15 mouse cellular contexts compared by ENCODE assay signal in the genomic region with DNA sequence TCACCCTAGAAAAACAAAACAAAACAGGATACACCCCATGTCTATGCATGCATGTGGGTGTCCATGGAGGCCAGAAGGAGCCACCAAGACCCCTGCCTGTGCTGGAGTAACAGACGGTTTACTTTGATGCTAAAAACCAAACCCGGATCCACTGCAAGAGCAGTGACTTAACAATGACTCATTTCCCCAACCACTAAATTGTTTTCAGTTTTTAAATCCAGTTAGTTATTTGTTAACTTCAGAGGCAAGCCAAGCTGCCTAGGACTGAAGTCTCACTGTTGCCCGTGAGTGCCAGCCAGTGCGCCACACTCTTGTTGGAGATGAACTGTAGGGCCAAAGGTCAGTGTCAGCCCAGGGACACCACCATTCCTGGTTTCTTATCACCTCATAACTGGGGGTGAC. TPM values are rescaled to one million over a fixed set of nuclear protein-coding genes. Genes with fewer than 3 reads are reported as not detected.
A peak's percentile ranks its signal among the peaks of the same experiment; 100 is the strongest.
DNase-seq lines count a peak whose midpoint lies in the region; ATAC-seq and TF ChIP-seq lines count a peak whose summit lies in the region.
"Had no signal": no experiment of that assay in that cellular context is flagged by ENCODE, and none has a peak within 500 bp of the region (broad histone marks: within the 10 kb centered on the region; RNA-seq: fewer than 3 reads in every experiment).

No protein-coding gene starts in this region.

- peaks cover 17% of the 10 kb centered on the region for H3K4me1 ChIP-seq in liver, adult 2 months (ENCODE audit: control insufficient read depth, insufficient read depth, low read length)
- no peaks in the 10 kb centered on the region for H3K4me1 ChIP-seq in liver, embryonic 11.5 days (replicated peaks; ENCODE audit: control insufficient read depth, insufficient read depth, low read length)
- H3K4me1 ChIP-seq in kidney, embryonic 15.5 days = peaks cover 11% of the 10 kb centered on the region
- H3K4me1 ChIP-seq: embryonic facial prominence, embryonic 10.5 days; heart, embryonic 13.5 days; limb, embryonic 13.5 days had no signal

- TF ChIP-seq POLR2A in liver, adult 2 months (IDR thresholded peaks at IDR 0.05; ENCODE audit: extremely low read depth, insufficient read depth, low read length) = no peak
- no peak for TF ChIP-seq POLR2A in myocyte (IDR thresholded peaks at IDR 0.05; ENCODE audit: insufficient read length, low read depth)

- H3K27me3 ChIP-seq in liver, adult 2 months (ENCODE audit: control insufficient read depth, insufficient read depth, low read length) = no peaks in the 10 kb centered on the region
- H3K27me3 ChIP-seq in liver, embryonic 11.5 days (replicated peaks; ENCODE audit: control insufficient read depth, insufficient read depth, low read length) = no peaks in the 10 kb centered on the region
- no peaks in the 10 kb centered on the region for H3K27me3 ChIP-seq in kidney, embryonic 15.5 days
- no peaks in the 10 kb centered on the region for H3K27me3 ChIP-seq in myocyte (ENCODE audit: control insufficient read depth, insufficient read depth, insufficient read length)
- H3K27me3 ChIP-seq: heart, embryonic 13.5 days; limb, embryonic 13.5 days had no signal

- no peak overlapping the region for H3K4me2 ChIP-seq in liver, embryonic 11.5 days
- no peak overlapping the region for H3K4me2 ChIP-seq in kidney, embryonic 15.5 days
- H3K4me2 ChIP-seq in myocyte (ENCODE audit: low read depth) = peak overlapping the region; percentile 24
- H3K4me2 ChIP-seq: heart, embryonic 13.5 days; limb, embryonic 13.5 days had no signal

- H3ac ChIP-seq in myocyte (ENCODE audit: control insufficient read depth, insufficient read length) = no peak overlapping the region

- peak overlapping the region; percentile 24; the same call in 1 of the 2 replicates for H3K9ac ChIP-seq in liver, adult 2 months (ENCODE audit: low read depth, low read length)
- H3K9ac ChIP-seq in liver, embryonic 11.5 days (ENCODE audit: low read depth, low read length) = no peak overlapping the region
- H3K9ac ChIP-seq in kidney, embryonic 15.5 days = no peak overlapping the region
- H3K9ac ChIP-seq: heart, embryonic 13.5 days; limb, embryonic 13.5 days had no signal

- no peaks in the 10 kb centered on the region for H3K9me3 ChIP-seq in liver, embryonic 11.5 days (ENCODE audit: control insufficient read depth, low read length)
- no peaks in the 10 kb centered on the region for H3K9me3 ChIP-seq in kidney, embryonic 15.5 days (replicated peaks)
- H3K9me3 ChIP-seq: embryonic facial prominence, embryonic 10.5 days; limb, embryonic 13.5 days had no signal

- peak overlapping the region; percentile 27 for H3K4me3 ChIP-seq in liver, adult 2 months (ENCODE audit: insufficient read depth, low read depth, low read length)
- no peak overlapping the region for H3K4me3 ChIP-seq in liver, embryonic 11.5 days (ENCODE audit: low read depth, low read length)
- no peak overlapping the region for H3K4me3 ChIP-seq in kidney, embryonic 15.5 days (replicated peaks)
- no peak overlapping the region for H3K4me3 ChIP-seq in myocyte
- H3K4me3 ChIP-seq: embryonic facial prominence, embryonic 10.5 days; heart, embryonic 13.5 days; limb, embryonic 13.5 days had no signal

- no peak for ATAC-seq in liver, embryonic 11.5 days (replicated peaks; ENCODE audit: low FRiP score)
- 0 out of 2 replicates have a peak, but pooled peaks have one; percentile 22 for ATAC-seq in common myeloid progenitor, adult 5-6 weeks (replicated peaks; ENCODE audit: low read depth, poor library complexity, severe bottlenecking)
- no peak for ATAC-seq in kidney, embryonic 15.5 days (replicated peaks; ENCODE audit: low FRiP score)
- ATAC-seq: hindbrain, postnatal 0 days had no signal

- no peak for TF ChIP-seq CTCF in liver, adult 2 months (IDR thresholded peaks at IDR 0.05; ENCODE audit: low read depth, low read length)

- peak; percentile 98 for DNase-seq in liver, adult 2 months (ENCODE audit: extremely low read depth, low read depth, low spot score)
- no peak for DNase-seq in liver, embryonic 11.5 days (ENCODE audit: low spot score)
- no peak for DNase-seq in Muller cell, postnatal 12 days (ENCODE audit: inconsistent ontology term)
- no peak for DNase-seq in urinary bladder, adult 18-20 months (ENCODE audit: low spot score in 2 of 2)
- no peak for DNase-seq in right cerebral cortex, postnatal 14 days
- DNase-seq: B cell, adult 2 months; cerebellum, adult 2 months; layer of hippocampus, postnatal 36 days had no signal

- H3K79me2 ChIP-seq in liver, adult 2 months (ENCODE audit: control insufficient read depth, insufficient read depth, low read length) = no peaks in the 10 kb centered on the region
- no peaks in the 10 kb centered on the region for H3K79me2 ChIP-seq in myocyte (ENCODE audit: control insufficient read depth, insufficient read depth)

- no peaks in the 10 kb centered on the region for H3K36me3 ChIP-seq in liver, adult 2 months (ENCODE audit: control insufficient read depth, insufficient read depth, low read length)
- H3K36me3 ChIP-seq in liver, embryonic 11.5 days (ENCODE audit: control insufficient read depth, insufficient read depth, low read length) = no peaks in the 10 kb centered on the region
- H3K36me3 ChIP-seq in kidney, embryonic 15.5 days = no peaks in the 10 kb centered on the region
- H3K36me3 ChIP-seq in myocyte (ENCODE audit: control insufficient read depth, insufficient read depth) = no peaks in the 10 kb centered on the region
- H3K36me3 ChIP-seq: embryonic facial prominence, embryonic 10.5 days; heart, embryonic 13.5 days; limb, embryonic 13.5 days had no signal

- WGBS in liver, adult 2 months = 13% methylated on average over 4 of the region's 4 CpGs
- 66% methylated on average over 4 of the region's 4 CpGs for WGBS in liver, embryonic 11.5 days
- WGBS in kidney, embryonic 15.5 days = 63% methylated on average over 4 of the region's 4 CpGs

- H3K27ac ChIP-seq in liver, adult 2 months (replicated peaks; ENCODE audit: insufficient read depth, low read depth, low read length) = peak overlapping the region; percentile 93
- no peak overlapping the region for H3K27ac ChIP-seq in liver, embryonic 11.5 days (ENCODE audit: low read depth, low read length)
- peak overlapping the region; percentile 54 for H3K27ac ChIP-seq in kidney, embryonic 15.5 days
- H3K27ac ChIP-seq: embryonic facial prominence, embryonic 10.5 days; heart, embryonic 13.5 days; hindbrain, postnatal 0 days; limb, embryonic 13.5 days had no signal

TF ChIP-seq in myocyte, 11 proteins besides CTCF, POLR2A, EP300 and RAD21:
- no peak for TF ChIP-seq SRF (IDR thresholded peaks at IDR 0.05; ENCODE audit: control insufficient read depth, insufficient read length, low read depth)
- no peak for TF ChIP-seq MAX (IDR thresholded peaks at IDR 0.05; ENCODE audit: low read depth)
- no peak for TF ChIP-seq USF1 (IDR thresholded peaks at IDR 0.05; ENCODE audit: low read depth)
- no peak for TF ChIP-seq REST (IDR thresholded peaks at IDR 0.05; ENCODE audit: insufficient read depth, insufficient read length)
- no peak for TF ChIP-seq E2F4 (IDR thresholded peaks at IDR 0.05; ENCODE audit: insufficient read depth)
- TF ChIP-seq MYOG (IDR thresholded peaks at IDR 0.05; ENCODE audit: control insufficient read depth in 1 of 3, insufficient read depth in 1 of 3, insufficient read length in 2 of 3, low read depth in 2 of 3) = no peak

RNA-seq across cellular contexts. Expression of gene B4galnt1, which starts 14.6 kb away (rescaled TPM):
- total RNA-seq in liver, adult 2 months (2014; rRNA removed) = 21.9 and 36.3 TPM in 2 replicates
- 85.0 and 89.8 TPM in 2 replicates for polyA plus RNA-seq in liver, adult 2 months (2012; rRNA removed)
- 21.6 and 26.3 TPM in 2 replicates for polyA plus RNA-seq in liver, embryonic 11.5 days (2014; fragmentation: Nextera tagmentation; extraction: Ambion mirVana)
- 56.5 TPM in 2 replicates for total RNA-seq in common myeloid progenitor, adult 5-6 weeks (2017)
- polyA plus RNA-seq in kidney, embryonic 15.5 days (2015; fragmentation: Nextera tagmentation; extraction: Ambion mirVana) = 7.5 and 7.7 TPM in 2 replicates
- 12.4 TPM for polyA plus RNA-seq in myocyte (2012; fragmentation: generic; extraction: Trizol)

RNA-seq across cellular contexts. Expression of gene Os9, which starts 29.5 kb away (rescaled TPM):
- 130 TPM in 2 replicates for total RNA-seq in liver, adult 2 months (2014; rRNA removed)
- 128 and 130 TPM in 2 replicates for polyA plus RNA-seq in liver, adult 2 months (2012; rRNA removed)
- polyA plus RNA-seq in liver, embryonic 11.5 days (2014; fragmentation: Nextera tagmentation; extraction: Ambion mirVana) = 51.2 and 54.7 TPM in 2 replicates
- 159 TPM in 2 replicates for total RNA-seq in common myeloid progenitor, adult 5-6 weeks (2017)
- 88.1 and 94.0 TPM in 2 replicates for polyA plus RNA-seq in kidney, embryonic 15.5 days (2015; fragmentation: Nextera tagmentation; extraction: Ambion mirVana)
- polyA plus RNA-seq in myocyte (2012; fragmentation: generic; extraction: Trizol) = 67.2 TPM

RNA-seq across cellular contexts. Expression of gene Slc26a10, which starts 30.0 kb away (rescaled TPM):
- total RNA-seq in liver, adult 2 months (2014; rRNA removed) = 1.3 and 3.1 TPM in 2 replicates
- 4.1 and 5.8 TPM in 2 replicates for polyA plus RNA-seq in liver, adult 2 months (2012; rRNA removed)
- 3.6 and 5.2 TPM in 2 replicates for polyA plus RNA-seq in liver, embryonic 11.5 days (2014; fragmentation: Nextera tagmentation; extraction: Ambion mirVana)
- total RNA-seq in common myeloid progenitor, adult 5-6 weeks (2017) = 0.78 and 1.0 TPM in 2 replicates
- polyA plus RNA-seq in kidney, embryonic 15.5 days (2015; fragmentation: Nextera tagmentation; extraction: Ambion mirVana) = 3.1 and 3.3 TPM in 2 replicates
- polyA plus RNA-seq in myocyte (2012; fragmentation: generic; extraction: Trizol) = 1.3 TPM

RNA-seq across cellular contexts. Expression of gene Arhgef25, which starts 39.4 kb away (rescaled TPM):
- total RNA-seq in liver, adult 2 months (2014; rRNA removed) = 0.83 and 0.87 TPM in 2 replicates
- 0.91 and 1.4 TPM in 2 replicates for polyA plus RNA-seq in liver, adult 2 months (2012; rRNA removed)
- polyA plus RNA-seq in liver, embryonic 11.5 days (2014; fragmentation: Nextera tagmentation; extraction: Ambion mirVana) = 28.3 and 30.2 TPM in 2 replicates
- 9.7 and 16.4 TPM in 2 replicates for total RNA-seq in common myeloid progenitor, adult 5-6 weeks (2017)
- polyA plus RNA-seq in kidney, embryonic 15.5 days (2015; fragmentation: Nextera tagmentation; extraction: Ambion mirVana) = 40.6 and 52.6 TPM in 2 replicates
- 25.3 TPM for polyA plus RNA-seq in myocyte (2012; fragmentation: generic; extraction: Trizol)

RNA-seq across cellular contexts. Expression of gene Dtx3, which starts 45.1 kb away (rescaled TPM):
- total RNA-seq in liver, adult 2 months (2014; rRNA removed) = 1.5 and 1.8 TPM in 2 replicates
- polyA plus RNA-seq in liver, adult 2 months (2012; rRNA removed) = 5.2 and 10.0 TPM in 2 replicates
- 64.0 and 70.8 TPM in 2 replicates for polyA plus RNA-seq in liver, embryonic 11.5 days (2014; fragmentation: Nextera tagmentation; extraction: Ambion mirVana)
- 29.7 and 36.7 TPM in 2 replicates for total RNA-seq in common myeloid progenitor, adult 5-6 weeks (2017)
- 100 and 129 TPM in 2 replicates for polyA plus RNA-seq in kidney, embryonic 15.5 days (2015; fragmentation: Nextera tagmentation; extraction: Ambion mirVana)
- polyA plus RNA-seq in myocyte (2012; fragmentation: generic; extraction: Trizol) = 42.4 TPM
